Mouse (Mus musculus) midbrain, postnatal 0 days (tissue): ENCODE results near the gene Rev3l. TPM values are rescaled to one million over a fixed set of nuclear protein-coding genes. Genes with fewer than 3 reads are reported as not detected.

Experiments used
- ATAC-seq: fragments of 200-750 bp; cut with Nextera tagmentation; 2 replicates; pipeline ENCODE4 v1.8.0; 2017; ENCODE audit warnings: moderate number of reproducible peaks, mild to moderate bottlenecking, moderate TSS enrichment, moderate library complexity; ENCODE audit not compliant: low FRiP score
- DNase-seq: peaks from one replicate; pipeline ENCODE4 v3.0.0-alpha.2; 2015; ENCODE audit warnings: low spot score
- H3K27ac ChIP-seq: fragments of 300-500 bp; sonication (generic); 2 replicates; pipeline ENCODE4 v1.5.1; 2014; ENCODE audit warnings: low read depth, mild to moderate bottlenecking, low read length, mixed read lengths
- H3K27me3 ChIP-seq: fragments of 300-500 bp; sonication (generic); 2 replicates; pipeline ENCODE4 v1.6.1; 2014; ENCODE audit warnings: low read length, control low read depth, mixed read lengths; ENCODE audit not compliant: insufficient read depth
- H3K36me3 ChIP-seq: fragments of 300-500 bp; sonication (generic); 2 replicates; pipeline ENCODE4 v1.6.1; 2014; ENCODE audit warnings: low read length, control low read depth, mixed read lengths; ENCODE audit not compliant: insufficient read depth
- H3K4me1 ChIP-seq: fragments of 300-500 bp; sonication (generic); 2 replicates; pipeline ENCODE4 v1.6.1; 2014; ENCODE audit warnings: mild to moderate bottlenecking, control low read depth, antibody characterized with exemption, low read length, mixed read lengths; ENCODE audit not compliant: insufficient read depth
- H3K4me2 ChIP-seq: fragments of 300-500 bp; sonication (generic); 2 replicates; pipeline ENCODE4 v1.6.1; 2014; ENCODE audit warnings: low read depth, mild to moderate bottlenecking, low read length, mixed read lengths; ENCODE audit not compliant: poor library complexity, severe bottlenecking
- H3K4me3 ChIP-seq: fragments of 300-500 bp; sonication (generic); 2 replicates; pipeline ENCODE4 v1.5.1; 2014; ENCODE audit warnings: low read depth, mild to moderate bottlenecking, low read length, moderate library complexity
- H3K9ac ChIP-seq: fragments of 300-500 bp; sonication (generic); replicated peaks from 2 replicates; pipeline ENCODE4 v1.6.1; 2014; ENCODE audit warnings: mild to moderate bottlenecking, low read length, moderate library complexity, mixed read lengths; ENCODE audit not compliant: poor library complexity, severe bottlenecking
- H3K9me3 ChIP-seq: fragments of 300-500 bp; sonication (generic); 2 replicates; pipeline ENCODE4 v1.6.1; 2016; ENCODE audit warnings: low read length, control low read depth
- CTCF ChIP-seq: IDR thresholded peaks from 2 replicates; pipeline ENCODE4 v1.5.1; 2016; ENCODE audit warnings: antibody characterized with exemption, mild to moderate bottlenecking
- WGBS: fragments of 180-500 bp; shearing (Covaris S2); extraction: QIAGEN DNeasy Blood & Tissue Kit; methylation state at CpG from one replicate; pipeline ENCODE4 v1.1.7; 2014; 5-methylcytosine and 5-hydroxymethylcytosine counted together
- polyA plus RNA-seq: library from polyadenylated mRNA; unstranded; fragments of >200 nt; fragmentation: Nextera tagmentation; extraction: Ambion mirVana; gene quantifications from 2 replicates; pipeline ENCODE4 v1.2.1, GENCODE M21; 2015
- total RNA-seq: library from RNA; depleted of rRNA; stranded (reverse); fragments of >200 nt; gene quantifications from 2 replicates; pipeline ENCODE4 v1.2.3, GENCODE M21; 2014

Gene Rev3l
- total and polyA plus RNA-seq, 2 experiments from 2014 or later, result 34.9 to 151 TPM

DNA sequence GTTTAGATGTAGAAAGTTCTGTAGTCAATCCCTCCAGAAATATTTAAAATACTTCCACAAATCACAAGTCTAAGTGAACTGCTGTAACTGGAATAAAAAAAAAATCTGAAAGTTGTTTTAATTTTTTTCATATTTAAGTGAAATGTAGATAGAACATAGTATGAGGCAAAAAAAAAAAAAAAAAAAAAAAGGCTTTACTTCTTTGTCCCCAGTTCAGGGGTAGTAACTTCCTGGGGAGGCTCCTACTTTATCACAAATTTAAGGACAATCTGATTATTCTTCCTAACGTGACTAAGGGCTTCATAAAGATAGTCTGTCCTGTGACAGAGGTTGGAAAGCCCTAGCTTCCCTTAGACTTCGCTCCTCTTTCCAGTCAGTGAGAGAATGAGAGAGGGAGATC lies 39.8 kb upstream of the Rev3l start:
- ATAC-seq (no peak), DNase-seq (no peak)
- Histone ChIP-seq H3K36me3 (no peaks in the 10 kb centered on the region), H3K4me3 (no peak overlapping the region), H3K9me3 (no peaks in the 10 kb centered on the region), H3K27ac (no peak overlapping the region), H3K27me3 (no peaks in the 10 kb centered on the region), H3K4me2 (no peak overlapping the region), H3K4me1 (no peaks in the 10 kb centered on the region), H3K9ac (no peak overlapping the region)
- TF ChIP-seq CTCF, result no peak
- WGBS, result 73% methylated on average over 2 of the region's 2 CpGs

DNA sequence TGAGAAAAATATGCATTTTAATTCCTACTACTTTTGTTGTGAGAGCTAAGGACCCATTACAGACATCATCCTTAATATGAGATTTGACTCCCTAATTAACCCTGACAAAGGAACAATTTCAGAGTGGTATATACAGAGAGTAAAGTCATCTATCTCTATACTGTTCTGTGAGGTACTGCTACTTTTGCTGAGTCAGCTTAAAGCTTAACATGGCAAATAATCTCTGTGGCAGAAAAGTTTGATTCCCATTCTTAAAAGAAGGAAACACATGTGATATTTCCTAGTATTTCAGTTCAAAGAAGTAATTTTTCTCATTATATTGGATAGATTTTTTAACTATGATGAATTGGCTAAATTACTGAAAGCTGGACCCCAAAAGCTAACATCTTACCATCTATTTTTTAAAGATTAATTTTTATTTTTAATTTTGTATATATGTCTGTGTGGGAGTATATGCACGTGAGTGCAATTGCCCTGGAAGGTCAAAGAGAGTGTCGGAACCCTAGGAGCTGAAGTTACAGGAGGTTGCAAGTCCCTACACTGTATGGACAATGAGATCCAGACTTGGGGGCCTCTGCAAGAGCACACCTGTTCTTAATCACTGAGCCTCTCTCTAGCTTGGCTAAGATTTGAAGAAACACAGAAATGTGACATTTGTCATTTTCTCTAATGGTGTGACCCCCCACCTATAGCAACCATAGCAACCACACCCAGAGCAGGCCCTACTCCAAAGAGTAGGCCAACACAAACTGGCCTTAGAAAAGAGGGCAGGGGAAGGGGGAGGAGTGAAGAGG lies 24.0 kb upstream of the Rev3l start:
- Histone ChIP-seq H3K27ac (no peak overlapping the region), H3K36me3 (no peaks in the 10 kb centered on the region), H3K4me3 (no peak overlapping the region), H3K4me1 (no peaks in the 10 kb centered on the region), H3K9me3 (no peaks in the 10 kb centered on the region), H3K4me2 (no peak overlapping the region), H3K27me3 (no peaks in the 10 kb centered on the region), H3K9ac (no peak overlapping the region)
- no peak for DNase-seq
- WGBS, result 92% methylated on average over 2 of the region's 2 CpGs
- no peak for TF ChIP-seq CTCF
- no peak for ATAC-seq

DNA sequence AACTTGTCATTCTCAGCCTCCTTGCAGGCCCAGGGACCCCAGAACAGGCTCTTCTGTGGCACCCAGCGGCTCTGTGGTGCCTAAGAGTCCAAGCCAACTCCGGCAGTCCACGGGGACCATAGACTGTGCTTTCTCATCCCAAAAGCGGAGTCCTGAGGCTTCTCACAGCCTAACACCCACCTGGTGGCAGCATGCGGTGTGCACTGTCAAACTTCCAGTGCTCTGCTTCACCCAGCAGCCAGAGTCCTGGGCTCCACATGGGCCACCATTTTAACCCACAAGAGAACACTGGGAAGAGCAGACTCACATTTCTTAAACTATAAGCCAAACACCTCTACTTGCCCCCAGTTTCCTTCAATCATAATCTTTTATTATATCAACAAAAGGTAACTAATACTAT lies 15.0 kb upstream of the Rev3l start:
- Histone ChIP-seq H3K4me3 (no peak overlapping the region), H3K27me3 (no peaks in the 10 kb centered on the region), H3K27ac (no peak overlapping the region), H3K4me2 (no peak overlapping the region), H3K4me1 (no peaks in the 10 kb centered on the region), H3K36me3 (no peaks in the 10 kb centered on the region), H3K9ac (no peak overlapping the region), H3K9me3 (no peaks in the 10 kb centered on the region)
- ATAC-seq (no peak), DNase-seq (no peak)
- WGBS, result 83% methylated on average over 5 of the region's 5 CpGs
- TF ChIP-seq CTCF, result no peak

DNA sequence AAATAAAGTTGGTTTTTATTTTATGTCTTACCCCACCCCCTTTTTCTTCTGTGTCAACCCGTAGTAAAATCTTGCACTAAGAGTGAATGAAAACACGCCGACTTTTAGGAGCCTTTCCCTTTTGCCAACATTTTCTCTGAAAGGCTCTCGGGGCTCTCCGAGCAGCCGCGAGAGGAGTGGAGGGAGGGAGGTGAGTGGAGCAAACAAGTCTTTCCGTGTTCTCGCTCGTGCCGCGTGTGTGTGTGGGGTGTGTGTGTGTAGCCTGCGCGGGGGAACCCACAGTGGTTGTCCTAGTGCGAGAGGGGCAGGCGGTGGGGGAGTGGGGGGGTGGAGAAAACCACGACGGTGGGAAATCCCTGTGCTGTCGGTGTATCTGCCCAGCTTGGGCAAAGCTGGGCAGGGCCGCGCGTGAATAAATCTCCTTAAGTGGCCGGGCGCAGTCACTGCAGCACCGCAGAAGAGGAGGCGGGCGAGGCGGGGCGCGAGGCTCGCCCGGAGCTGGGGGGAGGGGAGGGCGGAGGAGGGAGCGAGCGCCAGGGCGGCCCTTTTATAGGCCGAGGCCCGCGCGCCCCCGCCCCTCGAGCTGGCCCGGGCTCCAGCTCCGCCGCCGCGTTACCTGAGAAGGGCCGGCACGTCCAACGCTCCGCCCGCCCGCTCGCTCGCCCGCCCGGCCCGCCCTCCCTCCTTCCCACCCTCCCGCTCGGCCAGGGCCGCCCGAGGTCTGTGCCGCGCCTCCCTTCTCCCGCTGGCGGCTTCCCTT lies 762 bp upstream of the Rev3l start:
- Histone ChIP-seq H3K27me3 (no peaks in the 10 kb centered on the region), H3K9me3 (no peaks in the 10 kb centered on the region), H3K4me2 (peak overlapping the region; percentile 61), H3K4me3 (peak overlapping the region; percentile 53), H3K9ac (peak overlapping the region; percentile 95), H3K27ac (peak overlapping the region; percentile 100), H3K4me1 (peaks cover 3% of the 10 kb centered on the region; the same call in 1 of the 2 replicates), H3K36me3 (no peaks in the 10 kb centered on the region)
- peak; percentile 95 for DNase-seq
- ATAC-seq, result peak; percentile 91
- WGBS, result under 1% methylated on average over 42 of the region's 66 CpGs
- TF ChIP-seq CTCF, result no peak; the same call in none of the 2 replicates

DNA sequence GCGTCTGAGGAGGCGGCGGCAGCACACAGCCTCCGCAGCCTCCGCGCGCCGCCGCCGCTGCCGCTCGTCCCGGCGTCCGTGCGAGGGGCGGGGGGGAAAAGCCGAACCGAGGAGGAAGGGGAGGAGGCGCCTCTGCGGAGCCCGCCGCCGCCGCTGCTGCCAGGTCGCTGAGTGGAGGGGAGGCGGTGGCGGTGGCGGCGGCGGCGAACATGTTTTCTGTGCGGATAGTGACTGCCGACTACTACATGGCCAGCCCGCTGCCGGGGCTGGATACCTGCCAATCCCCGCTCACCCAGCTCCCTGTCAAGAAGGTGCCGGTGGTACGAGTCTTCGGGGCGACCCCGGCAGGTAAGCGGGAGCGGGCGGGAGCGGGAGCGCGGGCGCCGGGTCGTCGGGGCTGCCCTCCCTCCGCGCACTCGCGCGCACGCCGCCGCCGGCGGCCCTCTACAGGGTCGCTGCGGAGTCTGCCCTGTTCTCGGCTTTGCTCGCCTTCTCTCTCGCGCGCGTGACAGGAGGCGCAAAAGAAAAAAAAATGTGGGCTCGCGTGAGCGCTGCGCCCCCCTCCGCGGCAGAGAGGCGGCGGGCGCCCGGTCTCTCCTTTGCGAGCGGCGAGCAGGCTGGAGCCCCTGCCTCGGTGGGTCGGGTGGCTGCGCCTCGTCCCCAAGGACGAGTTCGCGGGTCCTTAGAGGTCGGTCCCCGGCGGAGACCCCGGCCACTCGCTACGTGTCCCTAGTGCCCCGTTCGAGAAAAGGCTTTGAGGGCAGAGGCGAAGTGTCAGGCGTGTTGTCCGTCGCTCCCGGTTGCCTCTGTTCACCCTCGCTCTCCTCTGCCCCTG lies 565 bp downstream of the Rev3l start:
- Histone ChIP-seq H3K9ac (peak overlapping the region; percentile 95), H3K4me1 (peaks cover 3% of the 10 kb centered on the region; the same call in 1 of the 2 replicates), H3K4me3 (peak overlapping the region; percentile 53), H3K27ac (peak overlapping the region; percentile 100), H3K36me3 (no peaks in the 10 kb centered on the region), H3K27me3 (no peaks in the 10 kb centered on the region), H3K9me3 (no peaks in the 10 kb centered on the region), H3K4me2 (peak overlapping the region; percentile 53)
- peak; percentile 87 for DNase-seq
- TF ChIP-seq CTCF, result no peak; the same call in 1 of the 2 replicates
- under 1% methylated on average over 59 of the region's 105 CpGs for WGBS
- ATAC-seq, result peak; percentile 78
